Mouse (Mus musculus): Measurements from ENCODE around the gene Fam69a. TPM values are rescaled to one million over a fixed set of nuclear protein-coding genes. Genes with fewer than 3 reads are reported as not detected.
"Not testable (repeated sequence)": the region's sequence is repeated elsewhere in the genome, so short reads cannot be mapped to it uniquely, and the experiment has no call there.

The Fam69a gene
- 19.1 and 21.3 TPM in 2 replicates for polyA plus RNA-seq (2015; fragmentation: Nextera tagmentation; extraction: Ambion mirVana)

DNA sequence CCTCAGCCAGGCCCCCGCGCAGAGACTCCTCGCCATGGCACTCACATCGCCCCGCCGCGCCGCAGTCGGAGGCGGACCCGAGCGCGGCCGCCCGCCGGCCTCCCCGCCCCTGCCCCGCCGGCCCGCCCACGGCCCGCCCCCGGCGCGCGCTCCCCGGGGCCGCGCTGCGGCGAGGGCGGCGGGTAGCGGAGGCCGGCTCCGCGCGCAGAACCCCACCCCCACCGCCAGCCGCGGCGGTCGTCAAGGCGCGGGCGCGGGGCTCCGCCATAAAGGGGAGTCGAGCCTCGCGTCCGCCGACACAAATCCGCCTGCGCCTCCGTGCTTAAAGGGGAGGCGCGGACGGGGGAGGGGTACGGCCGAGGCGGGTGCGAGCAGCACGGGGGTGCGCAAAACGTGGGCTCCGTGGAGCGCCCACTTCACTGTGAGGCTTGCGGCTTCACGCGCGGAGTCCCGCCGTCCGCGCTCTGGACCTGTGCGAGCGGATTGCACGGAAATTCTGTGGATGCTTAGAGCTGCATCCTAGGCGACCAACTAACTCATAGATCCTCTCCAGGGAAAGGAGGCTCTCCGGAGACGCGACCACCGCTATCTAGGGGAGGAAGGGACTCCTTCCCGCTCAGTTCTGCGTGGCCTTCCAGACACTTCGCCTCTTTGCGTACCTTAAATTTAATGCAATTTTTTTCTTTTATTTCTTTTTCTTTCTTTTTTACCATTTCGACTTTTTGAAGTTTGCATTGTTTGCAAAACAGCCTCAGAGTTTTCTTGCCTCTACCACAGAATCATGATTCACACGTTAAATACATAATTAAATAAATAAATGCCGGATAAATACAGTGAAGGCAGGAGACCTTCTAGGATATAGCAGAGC, at the start of gene Fam69a:
Fam69a (minus strand) TSS at position 119 of the 868 bp plus-strand sequence.
- ATAC-seq (replicated peaks; ENCODE audit: low FRiP score) = peak; percentile 94
- Histone ChIP-seq H3K27me3 (no peaks in the 10 kb centered on the region), H3K36me3 (no peaks in the 10 kb centered on the region), H3K27ac (peak within 1 kb of the TSS; percentile 93), H3K4me1 (peaks cover 12% of the 10 kb centered on the region; the same call in 1 of the 2 replicates), H3K9me3 (replicated peaks) (no peaks in the 10 kb centered on the region), H3K9ac (peak within 1 kb of the TSS; percentile 75), H3K4me3 (replicated peaks) (peak within 1 kb of the TSS; percentile 89), H3K4me2 (peak within 1 kb of the TSS; percentile 93)
- WGBS = under 1% methylated on average over 72 of the region's 91 CpGs

DNA sequence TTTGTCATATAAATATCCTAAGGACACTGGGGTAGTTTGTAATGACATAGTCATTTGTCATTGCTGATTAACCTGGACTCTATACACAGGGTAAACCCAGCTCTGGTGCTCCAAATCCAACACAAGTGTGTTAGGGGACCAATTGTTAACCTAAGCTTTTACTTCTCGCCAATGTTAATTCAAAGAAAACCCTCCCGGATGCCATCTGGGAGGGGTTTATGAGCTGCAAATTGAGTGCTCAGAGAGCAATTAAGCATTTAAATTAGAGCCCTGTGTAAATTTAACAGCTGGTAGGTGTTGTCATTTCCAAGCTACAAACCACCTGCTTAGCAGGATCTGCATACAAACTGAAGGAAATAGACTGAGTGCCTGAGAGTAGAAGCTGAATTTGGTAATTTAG, 48.6 kb upstream of the Fam69a start:
- H3K27me3 ChIP-seq = no peaks in the 10 kb centered on the region
- no peaks in the 10 kb centered on the region for H3K4me1 ChIP-seq
- no peak overlapping the region for H3K4me3 ChIP-seq (replicated peaks)
- no peaks in the 10 kb centered on the region for H3K9me3 ChIP-seq (replicated peaks)
- no peak overlapping the region for H3K4me2 ChIP-seq
- H3K9ac ChIP-seq = no peak overlapping the region
- 8% methylated on average over 2 of the region's 2 CpGs for WGBS
- H3K27ac ChIP-seq = no peak overlapping the region
- no peak for ATAC-seq (replicated peaks; ENCODE audit: low FRiP score)
- no peaks in the 10 kb centered on the region for H3K36me3 ChIP-seq

DNA sequence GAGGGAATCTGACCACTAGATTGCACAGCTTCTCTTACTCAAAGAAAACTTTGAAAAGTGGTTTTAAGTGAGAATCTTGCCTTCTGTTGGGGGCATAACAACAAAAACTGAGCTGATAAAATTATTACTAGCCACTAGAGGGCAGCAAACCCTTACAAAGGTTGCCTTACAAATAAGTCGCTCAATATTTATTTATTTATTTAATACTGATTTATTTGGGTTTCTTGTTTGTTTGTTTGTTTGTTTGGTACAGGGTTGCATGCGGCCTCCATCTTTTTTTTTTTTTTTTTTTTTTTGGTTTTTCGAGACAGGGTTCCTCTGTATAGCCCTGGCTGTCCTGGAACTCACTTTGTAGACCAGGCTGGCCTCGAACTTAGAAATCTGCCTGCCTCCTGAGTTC, 47.3 kb upstream of the Fam69a start:
- H3K27ac ChIP-seq = no peak overlapping the region
- H3K27me3 ChIP-seq = no peaks in the 10 kb centered on the region
- WGBS = 36% methylated on average over 4 of the region's 4 CpGs
- H3K36me3 ChIP-seq = no peaks in the 10 kb centered on the region
- ATAC-seq (replicated peaks; ENCODE audit: low FRiP score) = no peak; the same call in 1 of the 2 replicates
- H3K9me3 ChIP-seq (replicated peaks) = no peaks in the 10 kb centered on the region
- H3K4me3 ChIP-seq (replicated peaks) = no peak overlapping the region
- no peaks in the 10 kb centered on the region for H3K4me1 ChIP-seq
- H3K4me2 ChIP-seq = no peak overlapping the region
- no peak overlapping the region for H3K9ac ChIP-seq

DNA sequence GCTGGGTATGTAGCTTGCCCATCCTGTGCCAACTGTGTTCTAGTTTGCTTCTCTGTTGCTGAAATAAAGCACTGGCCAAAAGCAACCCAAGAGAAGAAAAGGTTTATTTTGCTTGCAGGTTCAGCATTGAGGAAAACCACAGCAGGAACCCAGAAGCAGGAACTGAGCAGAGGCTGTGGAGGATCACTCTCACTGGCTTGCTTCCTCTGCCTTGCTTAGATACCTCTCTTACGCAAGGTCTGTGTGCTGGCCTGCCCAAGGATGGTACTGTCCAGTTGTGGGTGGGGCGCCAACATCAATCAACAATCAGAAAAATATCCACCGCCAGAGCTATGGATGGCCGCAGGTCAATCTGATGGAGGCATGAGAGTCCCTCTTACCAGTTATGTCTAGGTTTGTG, 44.4 kb upstream of the Fam69a start:
- Histone ChIP-seq H3K27ac (no peak overlapping the region), H3K4me1 (no peaks in the 10 kb centered on the region), H3K36me3 (no peaks in the 10 kb centered on the region), H3K9ac (no peak overlapping the region), H3K9me3 (replicated peaks) (no peaks in the 10 kb centered on the region), H3K4me3 (replicated peaks) (no peak overlapping the region), H3K27me3 (no peaks in the 10 kb centered on the region), H3K4me2 (no peak overlapping the region)
- ATAC-seq (replicated peaks; ENCODE audit: low FRiP score) = no peak
- WGBS = 92% methylated on average over 4 of the region's 4 CpGs

DNA sequence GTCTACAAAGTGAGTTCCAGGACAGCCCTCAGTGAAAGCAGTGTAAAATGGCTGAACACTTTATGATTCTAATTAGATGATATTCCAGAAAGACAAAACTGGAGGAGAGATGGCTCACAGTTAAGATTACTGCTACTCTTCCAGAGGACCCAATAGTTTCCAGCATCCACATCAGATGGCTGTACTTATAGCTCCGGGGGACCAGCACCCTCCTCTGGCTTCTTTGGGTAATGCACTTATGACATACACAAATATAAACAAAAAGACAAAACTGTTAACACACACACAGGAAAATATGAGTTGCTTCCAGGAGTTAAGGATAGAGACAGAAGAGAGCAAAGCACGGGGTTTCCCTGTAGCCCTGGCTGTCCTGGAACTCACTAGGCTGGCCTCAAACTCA, 43.1 kb upstream of the Fam69a start:
- H3K4me3 ChIP-seq (replicated peaks) = no peak overlapping the region
- H3K9ac ChIP-seq = no peak overlapping the region
- H3K27ac ChIP-seq = no peak overlapping the region
- no peak overlapping the region for H3K4me2 ChIP-seq
- ATAC-seq (replicated peaks; ENCODE audit: low FRiP score) = no peak
- no peaks in the 10 kb centered on the region for H3K9me3 ChIP-seq (replicated peaks)
- H3K4me1 ChIP-seq = no peaks in the 10 kb centered on the region
- 86% methylated on average over 2 of the region's 2 CpGs for WGBS
- H3K36me3 ChIP-seq = no peaks in the 10 kb centered on the region
- no peaks in the 10 kb centered on the region for H3K27me3 ChIP-seq

DNA sequence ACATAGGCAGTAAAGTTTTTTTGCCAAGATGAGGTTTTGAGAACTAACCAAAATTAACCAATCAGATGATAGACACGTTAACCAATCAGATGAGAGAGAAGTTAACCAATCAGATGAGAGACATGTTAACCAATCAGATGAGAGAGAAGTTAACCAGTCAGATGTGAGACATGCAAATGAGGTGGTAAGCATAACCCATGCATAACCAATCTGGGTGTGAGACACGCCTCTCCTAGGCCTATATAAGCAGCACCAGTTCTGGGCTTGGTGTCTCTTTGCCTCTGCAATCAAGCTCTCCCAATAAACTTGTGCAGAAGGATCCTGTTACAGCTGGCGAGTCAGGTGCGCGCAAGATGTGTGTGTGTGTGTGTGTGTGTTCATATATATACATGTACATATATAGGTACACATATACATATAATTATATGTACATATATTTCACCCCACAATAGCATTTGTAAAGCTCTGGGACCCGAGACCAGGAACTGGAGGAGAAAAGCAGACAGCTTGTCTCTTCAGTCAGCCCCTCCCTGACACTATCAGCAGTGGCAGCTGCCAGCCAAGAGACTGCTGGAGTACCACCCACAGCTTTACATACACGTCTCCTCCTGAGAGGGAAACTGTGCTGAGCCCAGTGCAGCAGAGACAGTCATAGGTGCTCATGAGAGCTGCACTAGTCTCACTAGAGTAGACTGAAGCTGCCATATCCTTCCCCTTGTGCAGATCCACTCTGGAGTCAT, 42.1 kb upstream of the Fam69a start:
- H3K9me3 ChIP-seq (replicated peaks); H3K4me3 ChIP-seq (replicated peaks); H3K36me3 ChIP-seq; H3K27ac ChIP-seq; H3K4me1 ChIP-seq; H3K27me3 ChIP-seq; H3K9ac ChIP-seq; H3K4me2 ChIP-seq; ATAC-seq (replicated peaks; ENCODE audit: low FRiP score): not testable (repeated sequence)
- 92% methylated on average over 7 of the region's 7 CpGs for WGBS

DNA sequence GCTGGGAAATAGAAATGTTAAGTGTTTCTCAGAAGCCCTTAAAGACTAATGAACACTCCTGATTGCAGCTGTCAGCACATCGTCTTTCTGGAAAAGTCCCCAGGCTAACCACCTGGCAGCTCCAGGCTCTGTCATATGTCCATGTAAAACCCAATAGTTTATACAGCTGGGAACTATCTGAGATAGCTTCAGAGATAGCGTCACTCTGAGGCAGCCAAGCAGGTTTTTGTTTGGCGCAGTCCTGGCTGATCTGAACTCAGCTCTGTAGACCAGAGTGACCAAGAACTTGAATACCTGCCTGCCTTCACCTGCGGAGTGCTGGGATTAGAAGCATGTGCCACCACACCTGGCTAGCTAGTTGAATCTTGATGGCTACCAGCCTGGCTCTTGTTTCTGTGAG, 41.3 kb upstream of the Fam69a start:
- 88% methylated on average over 4 of the region's 4 CpGs for WGBS
- Histone ChIP-seq H3K4me2 (no peak overlapping the region), H3K9me3 (replicated peaks) (no peaks in the 10 kb centered on the region), H3K27ac (no peak overlapping the region), H3K36me3 (no peaks in the 10 kb centered on the region), H3K4me3 (replicated peaks) (no peak overlapping the region), H3K27me3 (no peaks in the 10 kb centered on the region), H3K9ac (no peak overlapping the region), H3K4me1 (no peaks in the 10 kb centered on the region)
- no peak for ATAC-seq (replicated peaks; ENCODE audit: low FRiP score)

DNA sequence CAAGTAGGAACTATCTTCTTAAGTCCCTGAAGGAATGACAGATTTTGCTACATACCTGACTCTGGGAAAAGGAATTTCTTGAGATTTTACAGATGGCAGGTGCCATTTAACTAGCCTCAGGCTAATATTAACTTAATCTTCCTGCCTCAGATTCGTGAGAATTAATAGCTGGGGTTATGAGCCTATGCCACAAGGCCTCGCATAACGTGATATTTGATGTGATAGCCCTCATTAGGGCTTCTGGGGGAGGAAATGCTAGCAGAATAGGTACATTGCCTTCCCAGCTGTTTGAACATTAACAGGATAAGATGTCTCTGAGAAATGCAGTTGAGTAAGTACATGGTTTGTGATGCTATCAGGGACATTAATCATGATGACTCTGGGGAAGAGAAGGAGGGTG, 34.5 kb upstream of the Fam69a start:
- Histone ChIP-seq H3K36me3 (no peaks in the 10 kb centered on the region), H3K9me3 (replicated peaks) (no peaks in the 10 kb centered on the region), H3K4me3 (replicated peaks) (no peak overlapping the region), H3K27ac (no peak overlapping the region), H3K27me3 (no peaks in the 10 kb centered on the region), H3K9ac (no peak overlapping the region), H3K4me2 (no peak overlapping the region), H3K4me1 (peaks cover 4% of the 10 kb centered on the region; the same call in 1 of the 2 replicates)
- ATAC-seq (replicated peaks; ENCODE audit: low FRiP score) = 0 out of 2 replicates have a peak, but pooled peaks have one; percentile 9
- WGBS = 34% methylated on average over 3 of the region's 3 CpGs

DNA sequence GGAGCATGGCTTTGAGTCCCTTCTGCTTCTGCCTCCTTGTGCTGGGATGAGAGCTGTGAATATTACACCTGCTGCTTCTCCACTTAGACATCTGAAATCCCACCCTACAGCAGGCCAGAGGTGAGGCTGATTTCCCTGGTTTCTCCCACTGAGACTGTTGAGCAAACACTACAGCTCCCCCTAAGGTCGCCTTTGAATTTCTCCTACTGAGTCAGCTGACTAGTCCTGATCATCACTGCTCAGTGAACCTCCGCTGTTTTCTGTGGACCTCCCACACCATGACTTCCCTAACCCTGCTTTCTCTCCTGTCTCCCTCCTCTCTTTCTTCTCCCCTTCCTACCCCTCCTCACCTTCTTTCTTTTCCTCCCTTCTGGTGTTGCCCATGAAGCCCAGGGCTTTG, 32.5 kb upstream of the Fam69a start:
- H3K27me3 ChIP-seq = no peaks in the 10 kb centered on the region
- ATAC-seq (replicated peaks; ENCODE audit: low FRiP score) = no peak
- H3K27ac ChIP-seq = no peak overlapping the region
- H3K4me3 ChIP-seq (replicated peaks) = no peak overlapping the region
- peaks cover 4% of the 10 kb centered on the region; the same call in 1 of the 2 replicates for H3K4me1 ChIP-seq
- no peak overlapping the region for H3K9ac ChIP-seq
- no peaks in the 10 kb centered on the region for H3K9me3 ChIP-seq (replicated peaks)
- WGBS = 12% methylated on average over 2 of the region's 2 CpGs
- no peak overlapping the region for H3K4me2 ChIP-seq
- H3K36me3 ChIP-seq = no peaks in the 10 kb centered on the region

DNA sequence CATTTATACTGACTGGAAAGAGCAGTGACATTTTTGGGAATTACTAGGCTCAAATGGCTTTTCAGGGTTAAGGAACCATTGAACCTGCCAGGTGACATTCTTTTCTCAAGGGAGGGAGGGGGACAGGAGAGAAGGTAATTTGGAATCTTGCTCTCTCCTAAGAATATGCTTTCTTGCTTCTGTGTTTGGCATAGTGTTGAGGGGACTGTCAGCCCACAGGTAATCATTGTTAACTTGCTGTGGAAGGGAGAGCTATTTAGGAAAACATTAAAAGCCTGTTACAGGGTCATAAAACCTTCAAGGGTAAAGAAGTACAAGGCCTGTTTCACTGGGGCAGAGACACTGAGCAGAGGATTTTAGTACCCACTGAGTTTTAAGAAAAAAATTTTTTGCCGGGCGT, 30.3 kb upstream of the Fam69a start:
- Histone ChIP-seq H3K27me3 (no peaks in the 10 kb centered on the region), H3K4me1 (peaks cover 4% of the 10 kb centered on the region; the same call in 1 of the 2 replicates), H3K36me3 (no peaks in the 10 kb centered on the region), H3K27ac (no peak overlapping the region), H3K4me2 (no peak overlapping the region), H3K4me3 (replicated peaks) (no peak overlapping the region), H3K9me3 (replicated peaks) (no peaks in the 10 kb centered on the region), H3K9ac (no peak overlapping the region)
- WGBS = 85% methylated on average over 2 of the region's 2 CpGs
- no peak for ATAC-seq (replicated peaks; ENCODE audit: low FRiP score)

DNA sequence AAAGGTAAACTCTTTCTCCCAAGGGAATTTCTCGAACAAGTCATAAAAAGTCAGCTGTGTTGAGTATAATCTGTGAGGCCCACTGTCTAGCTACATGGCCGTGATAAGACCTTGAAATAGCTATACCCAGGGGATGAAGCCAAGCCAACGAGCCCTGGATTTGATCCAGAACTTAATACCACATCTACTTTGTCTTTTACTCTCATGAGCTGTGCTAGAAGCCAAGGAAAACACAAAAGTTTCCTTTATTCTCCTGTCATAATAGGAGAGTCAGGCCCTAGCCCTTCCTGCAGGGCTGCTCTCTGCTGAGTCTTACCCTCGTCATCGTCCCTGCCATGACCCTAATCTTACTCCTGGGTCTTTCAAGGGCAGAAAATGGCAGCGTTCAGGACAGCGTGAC, 28.5 kb upstream of the Fam69a start:
- Histone ChIP-seq H3K9me3 (replicated peaks) (no peaks in the 10 kb centered on the region), H3K9ac (no peak overlapping the region), H3K27me3 (no peaks in the 10 kb centered on the region), H3K4me2 (no peak overlapping the region), H3K4me3 (replicated peaks) (no peak overlapping the region), H3K36me3 (no peaks in the 10 kb centered on the region), H3K27ac (no peak overlapping the region), H3K4me1 (no peaks in the 10 kb centered on the region)
- ATAC-seq (replicated peaks; ENCODE audit: low FRiP score) = no peak
- 61% methylated on average over 7 of the region's 7 CpGs for WGBS

DNA sequence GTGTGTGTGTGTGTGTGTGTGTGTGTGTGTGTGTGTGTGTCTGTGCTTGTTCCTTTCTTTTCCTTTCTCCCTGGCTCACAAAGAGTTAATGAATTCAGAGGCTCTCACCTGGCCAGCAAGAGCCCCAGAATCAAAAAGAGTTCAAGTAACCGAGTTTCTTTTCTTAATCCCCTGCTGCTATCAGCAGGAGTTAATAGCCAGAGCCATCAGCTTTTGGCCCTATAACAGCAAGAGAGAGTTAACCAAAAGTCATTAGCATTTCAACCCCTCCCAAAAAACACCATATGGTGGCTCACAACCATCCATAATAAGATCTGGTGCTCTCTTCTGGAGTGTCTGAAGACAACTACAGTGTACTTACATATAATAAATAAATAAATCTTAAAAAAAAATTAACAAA, 27.3 kb upstream of the Fam69a start:
- Histone ChIP-seq H3K27me3 (no peaks in the 10 kb centered on the region), H3K4me2 (no peak overlapping the region), H3K9ac (no peak overlapping the region), H3K36me3 (no peaks in the 10 kb centered on the region), H3K4me1 (no peaks in the 10 kb centered on the region), H3K27ac (no peak overlapping the region), H3K4me3 (replicated peaks) (no peak overlapping the region), H3K9me3 (replicated peaks) (no peaks in the 10 kb centered on the region)
- WGBS = 24% methylated on average over 1 of the region's 1 CpGs
- no peak for ATAC-seq (replicated peaks; ENCODE audit: low FRiP score)

All from kidney, embryonic 15.5 days (tissue).